Mouse (Mus musculus): Measurements from ENCODE around the gene Bfsp1. TPM values are rescaled to one million over a fixed set of nuclear protein-coding genes. Genes with fewer than 3 reads are reported as not detected.

Gene Bfsp1
- polyA plus RNA-seq, 1 experiment: 0.07 TPM

DNA sequence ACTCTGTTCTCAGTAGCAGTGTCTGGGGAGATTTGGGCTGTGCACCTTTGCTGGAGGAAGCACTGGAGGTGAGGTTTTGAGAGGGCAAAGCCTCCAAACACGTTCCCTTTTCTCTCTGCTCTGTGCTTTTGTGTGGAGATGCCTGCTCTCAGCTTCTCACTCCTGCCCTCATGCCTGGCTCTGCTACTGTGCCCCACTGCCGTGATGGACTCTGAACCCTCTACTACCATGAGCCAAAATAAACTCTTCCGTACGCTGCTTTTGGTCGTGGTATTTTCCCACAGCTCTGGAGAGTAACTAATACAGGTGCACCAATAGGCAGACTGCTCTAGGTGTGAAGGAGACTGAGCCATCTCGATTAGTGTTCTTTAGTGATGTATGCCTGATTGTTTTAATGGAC is 16.3 kb upstream of the Bfsp1 start:
- Histone ChIP-seq H3K36me3 (ENCODE audit: control insufficient read depth, insufficient read depth) (no peaks in the 10 kb centered on the region), H3ac (ENCODE audit: control insufficient read depth, insufficient read length) (no peak overlapping the region), H3K27me3 (ENCODE audit: control insufficient read depth, insufficient read depth, insufficient read length) (no peaks in the 10 kb centered on the region), H3K4me3 (no peak overlapping the region), H3K4me2 (ENCODE audit: low read depth) (no peak overlapping the region), H3K79me2 (ENCODE audit: control insufficient read depth, insufficient read depth) (no peaks in the 10 kb centered on the region)
- TF ChIP-seq CEBPB (IDR thresholded peaks at IDR 0.05; ENCODE audit: insufficient read depth, poor library complexity, severe bottlenecking) (no peak), POLR2AphosphoS2 (IDR thresholded peaks at IDR 0.05; ENCODE audit: insufficient read length, low read depth) (no peak), MYOG (IDR thresholded peaks at IDR 0.05; ENCODE audit: control insufficient read depth in 1 of 3, insufficient read depth in 1 of 3, insufficient read length in 2 of 3, low read depth in 2 of 3) (no peak), USF1 (IDR thresholded peaks at IDR 0.05; ENCODE audit: low read depth) (no peak), SRF (IDR thresholded peaks at IDR 0.05; ENCODE audit: control insufficient read depth, insufficient read length, low read depth) (no peak), MAX (IDR thresholded peaks at IDR 0.05; ENCODE audit: low read depth) (no peak), MYOD1 (IDR thresholded peaks at IDR 0.05; ENCODE audit: control insufficient read depth in 1 of 3, insufficient read length in 2 of 3, low read depth in 2 of 3) (no peak), POLR2A (IDR thresholded peaks at IDR 0.05; ENCODE audit: insufficient read length, low read depth) (no peak), E2F4 (IDR thresholded peaks at IDR 0.05; ENCODE audit: insufficient read depth) (no peak), TCF3 (IDR thresholded peaks at IDR 0.05; ENCODE audit: insufficient read length, low read depth) (no peak), TCF12 (IDR thresholded peaks at IDR 0.05; ENCODE audit: insufficient read depth, poor library complexity, severe bottlenecking) (no peak), REST (IDR thresholded peaks at IDR 0.05; ENCODE audit: insufficient read depth, insufficient read length) (no peak)

DNA sequence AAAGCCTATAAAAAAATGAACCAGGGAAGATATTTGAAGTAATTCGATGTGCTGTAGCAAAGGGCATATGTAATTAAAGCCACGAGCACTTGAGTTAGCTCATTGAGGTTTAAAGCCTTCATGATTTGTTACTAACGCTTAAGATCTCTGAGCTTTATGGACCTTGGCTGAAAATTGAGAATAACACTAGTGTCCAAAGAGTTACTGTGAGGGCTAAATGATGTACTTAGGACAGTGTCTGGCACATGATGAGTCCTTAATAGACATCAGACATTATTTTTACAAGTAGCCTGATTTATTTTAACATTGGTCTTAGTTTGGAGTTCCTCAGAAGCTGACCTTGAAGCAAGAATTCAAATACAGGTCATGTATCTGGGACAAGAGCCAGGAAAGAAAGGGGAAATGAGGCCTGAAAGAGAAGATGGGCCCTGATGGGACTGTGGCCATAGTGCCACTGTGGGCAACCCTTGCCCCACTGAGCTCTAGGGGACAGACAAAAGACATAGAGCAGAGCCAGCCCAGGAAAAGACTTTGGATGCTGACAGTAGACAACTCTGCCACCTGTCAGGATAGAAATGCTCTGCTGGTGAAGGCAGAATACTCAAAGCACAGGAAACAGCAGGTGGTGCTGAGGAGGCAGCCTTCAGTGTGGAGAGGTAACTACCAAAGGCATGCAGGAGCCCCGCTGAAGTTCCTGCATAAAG is 14.1 kb upstream of the Bfsp1 start:
- no peaks in the 10 kb centered on the region for H3K79me2 ChIP-seq (ENCODE audit: control insufficient read depth, insufficient read depth)
- H3ac ChIP-seq (ENCODE audit: control insufficient read depth, insufficient read length): no peak overlapping the region
- no peak overlapping the region for H3K4me3 ChIP-seq
- H3K27me3 ChIP-seq (ENCODE audit: control insufficient read depth, insufficient read depth, insufficient read length): no peaks in the 10 kb centered on the region
- no peaks in the 10 kb centered on the region for H3K36me3 ChIP-seq (ENCODE audit: control insufficient read depth, insufficient read depth)
- no peak overlapping the region for H3K4me2 ChIP-seq (ENCODE audit: low read depth)
- TF ChIP-seq MYOG (IDR thresholded peaks at IDR 0.05; ENCODE audit: control insufficient read depth in 1 of 3, insufficient read depth in 1 of 3, insufficient read length in 2 of 3, low read depth in 2 of 3): no peak
- TF ChIP-seq TCF3 (IDR thresholded peaks at IDR 0.05; ENCODE audit: insufficient read length, low read depth): no peak
- TF ChIP-seq E2F4 (IDR thresholded peaks at IDR 0.05; ENCODE audit: insufficient read depth): no peak
- no peak for TF ChIP-seq TCF12 (IDR thresholded peaks at IDR 0.05; ENCODE audit: insufficient read depth, poor library complexity, severe bottlenecking)
- no peak for TF ChIP-seq POLR2A (IDR thresholded peaks at IDR 0.05; ENCODE audit: insufficient read length, low read depth)

DNA sequence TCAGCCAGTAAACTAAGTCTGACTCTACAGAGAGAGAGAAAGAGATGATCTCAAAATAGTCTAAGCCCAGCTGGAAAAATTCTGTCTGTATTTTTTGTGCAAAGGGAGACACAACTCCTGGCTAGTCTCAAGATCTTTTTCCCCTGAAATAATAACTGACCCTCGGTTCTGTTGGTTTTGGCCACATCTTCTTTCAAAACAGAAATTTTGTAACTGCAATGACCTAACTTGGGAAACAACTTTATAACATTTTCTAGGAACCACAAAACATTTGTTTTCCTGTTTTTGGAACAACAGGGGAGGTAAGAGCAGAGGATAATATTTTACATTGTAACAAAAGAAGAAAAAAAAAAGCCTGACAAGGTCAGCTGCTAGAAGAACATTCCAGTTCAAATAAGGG is 13.1 kb upstream of the Bfsp1 start:
- Histone ChIP-seq H3K79me2 (ENCODE audit: control insufficient read depth, insufficient read depth) (no peaks in the 10 kb centered on the region), H3K4me2 (ENCODE audit: low read depth) (no peak overlapping the region), H3K4me3 (no peak overlapping the region), H3K36me3 (ENCODE audit: control insufficient read depth, insufficient read depth) (no peaks in the 10 kb centered on the region), H3K27me3 (ENCODE audit: control insufficient read depth, insufficient read depth, insufficient read length) (no peaks in the 10 kb centered on the region), H3ac (ENCODE audit: control insufficient read depth, insufficient read length) (no peak overlapping the region)
- TF ChIP-seq MYOD1 (IDR thresholded peaks at IDR 0.05; ENCODE audit: control insufficient read depth in 1 of 3, insufficient read length in 2 of 3, low read depth in 2 of 3) (no peak), E2F4 (IDR thresholded peaks at IDR 0.05; ENCODE audit: insufficient read depth) (no peak), TCF3 (IDR thresholded peaks at IDR 0.05; ENCODE audit: insufficient read length, low read depth) (no peak), TCF12 (IDR thresholded peaks at IDR 0.05; ENCODE audit: insufficient read depth, poor library complexity, severe bottlenecking) (no peak), SRF (IDR thresholded peaks at IDR 0.05; ENCODE audit: control insufficient read depth, insufficient read length, low read depth) (no peak), POLR2A (IDR thresholded peaks at IDR 0.05; ENCODE audit: insufficient read length, low read depth) (no peak), CEBPB (IDR thresholded peaks at IDR 0.05; ENCODE audit: insufficient read depth, poor library complexity, severe bottlenecking) (no peak), USF1 (IDR thresholded peaks at IDR 0.05; ENCODE audit: low read depth) (no peak), MAX (IDR thresholded peaks at IDR 0.05; ENCODE audit: low read depth) (no peak), MYOG (IDR thresholded peaks at IDR 0.05; ENCODE audit: control insufficient read depth in 1 of 3, insufficient read depth in 1 of 3, insufficient read length in 2 of 3, low read depth in 2 of 3) (no peak), REST (IDR thresholded peaks at IDR 0.05; ENCODE audit: insufficient read depth, insufficient read length) (no peak), POLR2AphosphoS2 (IDR thresholded peaks at IDR 0.05; ENCODE audit: insufficient read length, low read depth) (no peak)

DNA sequence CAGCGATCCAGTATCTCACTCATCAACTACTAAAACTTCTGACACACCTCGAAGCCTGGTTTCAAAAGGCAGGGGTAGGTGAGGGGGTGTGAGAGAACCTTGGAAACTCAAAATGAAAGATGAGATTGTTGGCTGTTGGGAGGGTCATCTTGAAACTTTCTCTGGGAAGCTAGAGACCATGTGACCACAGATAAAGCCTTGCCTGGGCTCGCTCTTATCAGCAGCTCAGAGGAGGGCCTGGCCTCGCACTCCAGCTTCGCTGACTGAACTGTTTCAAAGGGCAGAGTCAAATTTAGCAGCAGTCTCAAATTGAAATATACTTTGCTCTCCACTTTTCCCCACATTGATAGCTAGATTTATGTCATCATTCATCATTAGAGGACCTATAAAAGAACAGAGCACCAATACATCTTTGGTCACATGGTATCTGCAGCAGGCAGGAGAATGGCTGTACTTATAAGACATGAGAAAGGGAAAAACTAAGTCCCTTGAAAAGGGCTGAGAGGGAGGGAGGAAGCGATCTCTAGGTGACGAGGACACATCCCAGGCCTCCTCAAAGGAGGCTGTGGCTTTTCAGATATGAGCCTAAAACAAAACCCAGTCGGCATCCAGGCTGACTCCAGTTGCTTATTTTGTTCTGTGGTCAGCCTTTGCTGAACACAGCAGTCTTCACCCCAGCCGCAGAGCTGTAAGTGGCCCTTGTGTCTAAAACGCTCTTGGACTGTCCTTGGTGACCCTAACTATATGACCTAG is 8.1 kb upstream of the Bfsp1 start:
- TF ChIP-seq USF1 (IDR thresholded peaks at IDR 0.05; ENCODE audit: low read depth) (no peak), MYOD1 (IDR thresholded peaks at IDR 0.05; ENCODE audit: control insufficient read depth in 1 of 3, insufficient read length in 2 of 3, low read depth in 2 of 3) (no peak)
- no peaks in the 10 kb centered on the region for H3K36me3 ChIP-seq (ENCODE audit: control insufficient read depth, insufficient read depth)
- H3K27me3 ChIP-seq (ENCODE audit: control insufficient read depth, insufficient read depth, insufficient read length): no peaks in the 10 kb centered on the region
- H3ac ChIP-seq (ENCODE audit: control insufficient read depth, insufficient read length): no peak overlapping the region
- H3K4me2 ChIP-seq (ENCODE audit: low read depth): no peak overlapping the region
- H3K4me3 ChIP-seq: no peak overlapping the region
- no peaks in the 10 kb centered on the region for H3K79me2 ChIP-seq (ENCODE audit: control insufficient read depth, insufficient read depth)

DNA sequence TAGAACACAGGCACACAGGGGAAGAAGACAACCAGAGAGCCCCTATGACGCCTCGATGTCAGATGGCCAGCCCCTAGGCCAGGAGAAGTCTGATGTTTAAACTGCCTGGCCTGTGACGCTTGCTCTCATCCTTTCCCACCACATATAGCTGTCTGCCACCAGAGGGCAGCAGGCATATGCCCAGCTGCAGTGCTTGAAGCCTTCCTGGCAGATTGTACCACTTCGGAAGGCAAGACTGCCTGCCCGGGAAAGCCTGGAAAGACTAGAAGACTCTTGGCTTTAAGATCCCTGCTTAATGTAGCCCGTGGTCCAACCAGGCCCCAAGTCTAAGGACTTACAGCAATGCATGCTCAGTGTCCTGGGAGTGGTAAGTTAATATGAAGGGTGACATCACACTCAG is 4.4 kb upstream of the Bfsp1 start:
- Histone ChIP-seq H3K4me3 (no peak overlapping the region), H3ac (ENCODE audit: control insufficient read depth, insufficient read length) (no peak overlapping the region), H3K27me3 (ENCODE audit: control insufficient read depth, insufficient read depth, insufficient read length) (peaks cover 9% of the 10 kb centered on the region), H3K4me2 (ENCODE audit: low read depth) (peak overlapping the region; percentile 68), H3K79me2 (ENCODE audit: control insufficient read depth, insufficient read depth) (no peaks in the 10 kb centered on the region), H3K36me3 (ENCODE audit: control insufficient read depth, insufficient read depth) (no peaks in the 10 kb centered on the region)
- TF ChIP-seq TCF3 (IDR thresholded peaks at IDR 0.05; ENCODE audit: insufficient read length, low read depth) (no peak), TCF12 (IDR thresholded peaks at IDR 0.05; ENCODE audit: insufficient read depth, poor library complexity, severe bottlenecking) (no peak), SRF (IDR thresholded peaks at IDR 0.05; ENCODE audit: control insufficient read depth, insufficient read length, low read depth) (no peak), USF1 (IDR thresholded peaks at IDR 0.05; ENCODE audit: low read depth) (no peak), MAX (IDR thresholded peaks at IDR 0.05; ENCODE audit: low read depth) (no peak), MYOG (IDR thresholded peaks at IDR 0.05; ENCODE audit: control insufficient read depth in 1 of 3, insufficient read depth in 1 of 3, insufficient read length in 2 of 3, low read depth in 2 of 3) (no peak), MYOD1 (IDR thresholded peaks at IDR 0.05; ENCODE audit: control insufficient read depth in 1 of 3, insufficient read length in 2 of 3, low read depth in 2 of 3) (no peak), POLR2A (IDR thresholded peaks at IDR 0.05; ENCODE audit: insufficient read length, low read depth) (no peak), POLR2AphosphoS2 (IDR thresholded peaks at IDR 0.05; ENCODE audit: insufficient read length, low read depth) (no peak), CEBPB (IDR thresholded peaks at IDR 0.05; ENCODE audit: insufficient read depth, poor library complexity, severe bottlenecking) (no peak), E2F4 (IDR thresholded peaks at IDR 0.05; ENCODE audit: insufficient read depth) (no peak), REST (IDR thresholded peaks at IDR 0.05; ENCODE audit: insufficient read depth, insufficient read length) (no peak)
